Mouse (Mus musculus): ENCODE data around the gene Mad1l1. TPM values are rescaled to one million over a fixed set of nuclear protein-coding genes. Genes with fewer than 3 reads are reported as not detected.
A peak's percentile ranks its signal among the peaks of the same experiment; 100 is the strongest.
"Not testable (repeated sequence)": the region's sequence is repeated elsewhere in the genome, so short reads cannot be mapped to it uniquely, and the experiment has no call there.

The Mad1l1 gene
- total RNA-seq (2015; ENCODE audit: low replicate concordance) (2.7 and 4.8 TPM in 2 replicates), total RNA-seq (2017; ENCODE audit: low replicate concordance) (22.4 and 44.6 TPM in 2 replicates)

DNA sequence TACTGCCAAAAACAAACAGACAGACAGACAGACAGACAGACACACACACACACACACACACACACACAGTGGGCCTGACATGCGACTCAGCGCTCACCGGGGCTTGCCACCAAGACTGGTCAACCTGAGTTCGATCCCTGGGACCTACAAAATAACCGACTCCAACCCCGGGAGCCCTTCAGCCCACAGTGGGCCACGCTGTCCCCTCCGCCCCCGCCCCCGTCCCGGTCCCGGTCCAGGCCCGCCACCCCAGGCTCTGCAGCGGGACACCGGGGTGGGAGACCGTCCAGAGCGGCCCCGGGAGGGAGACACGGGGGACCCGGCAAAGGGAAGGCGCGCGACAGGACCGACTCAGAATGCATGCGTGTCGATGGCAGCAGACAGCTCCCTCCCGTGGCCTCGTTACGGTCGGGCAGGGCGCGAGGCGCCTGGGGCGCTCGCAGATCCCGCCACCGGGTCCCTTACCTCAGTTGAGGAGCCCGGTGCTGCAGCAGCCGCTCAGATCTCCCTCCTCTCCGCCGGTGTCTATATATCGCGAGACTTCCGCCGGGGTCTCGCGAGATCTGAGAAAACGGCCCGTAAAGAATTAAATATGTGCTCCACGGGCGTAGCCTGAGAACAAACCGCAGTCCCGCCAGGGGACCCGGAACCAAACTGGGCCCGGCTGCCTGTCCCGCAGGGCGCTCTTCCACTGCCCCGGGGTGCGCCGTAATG lies at the start of gene Mad1l1, which contains the start of gene Nudt1:
Gene Mad1l1 (minus strand): TSS at position 511 of the 714 bp plus-strand sequence.
Gene Nudt1 (plus strand): TSS at position 615 of the 714 bp plus-strand sequence.
- ATAC-seq (replicated peaks; ENCODE audit: low FRiP score, poor library complexity, severe bottlenecking) = peak; percentile 91

DNA sequence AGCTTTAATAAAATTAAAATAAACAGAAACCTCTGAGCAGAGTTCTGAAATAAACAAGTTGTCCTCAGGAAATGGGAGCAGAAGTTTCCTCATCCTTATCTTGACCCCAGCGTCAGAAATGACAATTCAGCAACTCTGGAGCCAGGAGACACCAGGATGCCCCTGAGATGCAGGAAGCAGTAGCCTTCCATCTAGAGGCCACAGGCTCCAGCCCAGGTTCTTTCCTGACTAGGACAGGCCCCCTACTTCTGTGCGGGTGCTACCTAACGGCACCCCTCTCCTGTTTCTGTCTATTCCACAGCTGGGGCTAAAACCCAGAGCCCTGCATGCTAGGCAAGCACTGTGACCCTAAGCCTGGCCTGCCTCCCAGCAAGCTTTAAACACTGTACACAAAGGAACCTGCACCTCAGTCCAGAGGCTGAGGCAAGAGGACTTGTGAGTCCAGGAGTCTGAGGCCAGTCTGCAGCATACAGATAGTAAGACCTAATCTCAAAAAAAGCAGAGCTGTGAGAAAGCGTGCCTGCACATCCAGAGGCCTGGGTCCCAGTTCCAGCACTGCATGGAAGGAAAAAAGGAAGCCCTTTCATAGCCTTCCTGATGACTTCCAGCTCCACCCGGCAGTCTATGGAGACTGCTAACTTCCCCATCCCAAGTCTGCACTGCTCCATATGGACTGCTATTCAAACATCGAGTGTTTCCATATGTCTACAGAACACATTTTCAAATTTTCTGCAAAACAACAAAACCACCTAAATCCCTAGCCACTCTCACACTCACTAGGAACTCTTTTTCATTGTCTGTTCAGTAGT lies 49.3 kb upstream of the Mad1l1 start:
- ATAC-seq (replicated peaks; ENCODE audit: low FRiP score, poor library complexity, severe bottlenecking) = no peak

DNA sequence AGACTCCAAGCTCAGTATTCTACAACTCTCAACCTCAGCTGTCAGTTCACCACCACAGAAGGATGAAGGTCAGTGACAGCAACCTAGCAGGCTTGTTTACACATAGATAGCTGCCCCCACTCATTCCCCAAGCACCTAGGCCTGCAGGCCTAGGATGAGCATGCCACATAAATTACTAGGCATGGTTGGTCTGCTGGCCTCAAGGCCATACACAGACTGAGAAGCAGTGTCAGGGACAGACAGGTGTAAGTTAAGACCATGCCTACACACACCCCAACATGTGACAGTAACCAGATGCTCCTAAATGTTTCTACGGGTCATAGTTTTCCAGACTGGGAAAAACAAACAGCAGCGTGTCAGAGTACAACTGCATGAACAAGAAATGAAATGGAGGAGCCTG lies 48.1 kb upstream of the Mad1l1 start:
- ATAC-seq (replicated peaks; ENCODE audit: low FRiP score, poor library complexity, severe bottlenecking) = no peak

DNA sequence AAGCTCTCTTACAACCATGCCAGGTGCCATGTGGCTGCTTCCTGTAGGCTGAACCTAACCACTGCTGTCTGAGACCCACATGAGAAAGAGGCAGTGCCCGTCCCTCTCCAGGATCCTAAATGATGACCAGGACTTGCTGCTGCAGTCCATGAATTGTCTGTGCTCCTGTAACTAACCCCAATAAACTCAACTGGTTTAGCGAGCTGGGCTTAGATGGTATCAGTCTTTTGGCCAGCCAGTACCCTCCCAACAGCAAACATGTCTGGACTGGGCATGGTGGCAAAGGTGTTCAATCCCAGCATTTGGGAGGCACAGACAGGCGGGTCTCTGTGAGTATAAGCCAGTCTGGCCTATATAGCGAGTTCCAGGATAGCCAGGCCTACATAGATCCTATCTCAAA lies 47.6 kb upstream of the Mad1l1 start:
- ATAC-seq (replicated peaks; ENCODE audit: low FRiP score, poor library complexity, severe bottlenecking) = no peak

- not testable (repeated sequence) for ATAC-seq (replicated peaks; ENCODE audit: low FRiP score, poor library complexity, severe bottlenecking)
These were observed 46.8 kb upstream of the Mad1l1 start for GRCm38 (mm10) chr5:140368126-140368525.

DNA sequence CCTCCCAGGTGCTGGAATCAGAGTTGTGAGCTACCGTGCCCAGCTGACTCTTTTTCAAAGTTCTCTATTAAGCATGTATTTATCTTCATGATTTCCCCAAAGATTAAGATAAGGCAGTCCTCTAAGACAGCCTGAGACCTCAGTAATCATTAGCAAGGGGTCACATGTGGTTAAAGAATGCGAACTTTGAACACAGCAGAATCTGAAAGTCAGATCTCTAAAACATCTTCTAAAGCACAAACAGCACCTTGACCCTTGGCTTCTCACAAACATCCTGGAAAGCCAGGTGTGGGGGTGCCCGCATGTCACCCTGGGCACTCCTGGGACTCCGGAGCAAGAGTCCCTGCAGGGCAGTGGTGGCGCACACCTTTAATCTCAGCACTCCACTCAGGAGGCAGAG lies 43.1 kb upstream of the Mad1l1 start:
- no peak for ATAC-seq (replicated peaks; ENCODE audit: low FRiP score, poor library complexity, severe bottlenecking)

- ATAC-seq (replicated peaks; ENCODE audit: low FRiP score, poor library complexity, severe bottlenecking) = no peak
These were observed 38.8 kb upstream of the Mad1l1 start for GRCm38 (mm10) chr5:140359930-140360674.

DNA sequence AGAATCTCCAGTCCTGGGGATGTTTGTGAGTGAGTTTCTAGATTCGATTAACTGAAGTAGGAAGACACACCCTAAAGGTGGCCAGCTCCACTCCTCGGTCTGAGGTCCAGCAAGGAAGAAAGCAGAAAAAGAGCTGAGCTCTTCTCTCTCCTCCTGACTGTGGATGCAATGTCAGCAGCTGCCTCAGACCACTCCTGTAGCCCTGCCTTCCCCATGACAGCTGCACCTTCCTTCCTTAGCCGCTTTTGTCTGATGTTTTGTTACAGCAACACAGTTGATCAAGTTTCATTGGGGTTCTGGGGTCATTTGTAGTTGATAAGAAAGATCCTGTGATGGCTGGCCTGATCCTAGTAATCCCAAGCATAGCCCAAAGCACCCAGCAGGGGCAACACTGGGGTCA lies 36.1 kb upstream of the Mad1l1 start:
- no peak for ATAC-seq (replicated peaks; ENCODE audit: low FRiP score, poor library complexity, severe bottlenecking)

GRCm38 (mm10) chr5:140355934-140356333 lies 34.6 kb upstream of the Mad1l1 start:
- ATAC-seq (replicated peaks; ENCODE audit: low FRiP score, poor library complexity, severe bottlenecking) = no peak

DNA sequence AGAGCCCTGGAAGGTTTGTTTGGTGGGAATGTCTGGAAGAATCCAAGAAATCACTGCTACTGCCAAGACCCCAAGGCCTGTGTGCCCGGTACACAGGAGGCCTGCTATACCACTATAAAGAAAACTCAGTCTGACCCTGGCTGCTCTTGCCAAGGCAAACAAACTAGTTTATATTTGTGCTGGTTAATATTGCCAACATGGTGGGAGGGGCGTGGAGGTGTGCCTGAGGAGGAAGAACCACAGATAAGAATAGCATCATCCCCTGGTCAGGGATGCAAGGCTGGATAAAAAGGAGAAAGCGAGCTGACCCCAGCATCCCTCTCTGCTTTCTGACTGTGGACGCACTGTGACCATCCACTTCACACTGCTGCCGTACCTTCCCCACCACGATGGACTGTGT lies 31.0 kb upstream of the Mad1l1 start:
- ATAC-seq (replicated peaks; ENCODE audit: low FRiP score, poor library complexity, severe bottlenecking) = no peak

DNA sequence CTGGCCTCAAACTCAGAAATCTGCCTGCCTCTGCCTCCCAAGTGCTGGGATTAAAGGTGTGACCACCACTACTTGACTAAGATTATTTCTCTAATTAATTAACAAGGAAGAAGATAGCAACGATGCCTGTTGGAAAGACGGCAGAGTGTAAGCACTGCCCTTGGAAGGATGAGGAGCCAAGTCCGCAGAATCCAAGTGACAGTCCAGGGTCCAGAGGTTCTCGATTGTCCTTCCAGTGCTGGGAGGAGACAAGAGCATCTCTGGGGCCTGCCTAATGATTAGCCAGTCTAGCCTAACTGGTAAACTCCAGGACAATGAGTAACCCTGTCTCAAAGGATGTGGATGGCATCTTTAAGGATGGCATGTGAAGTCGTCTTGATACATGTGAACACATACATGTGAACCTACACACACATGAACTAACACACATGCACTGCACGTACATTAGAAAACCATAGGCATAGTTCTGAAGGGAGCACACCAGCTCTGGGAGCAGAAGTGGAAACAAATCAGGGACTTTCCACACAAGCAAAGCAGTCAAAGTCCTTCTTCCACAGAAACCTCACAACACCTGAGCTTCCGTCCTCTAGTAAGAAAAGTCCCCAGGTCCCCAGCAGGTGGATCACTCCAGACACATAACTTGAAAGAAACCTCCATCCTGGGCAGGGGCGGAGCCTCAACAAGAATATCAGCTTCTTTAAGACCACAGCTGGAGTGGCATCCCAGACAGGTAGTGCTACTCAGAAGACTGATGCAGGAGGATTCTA lies 29.6 kb upstream of the Mad1l1 start:
- no peak for ATAC-seq (replicated peaks; ENCODE audit: low FRiP score, poor library complexity, severe bottlenecking)

DNA sequence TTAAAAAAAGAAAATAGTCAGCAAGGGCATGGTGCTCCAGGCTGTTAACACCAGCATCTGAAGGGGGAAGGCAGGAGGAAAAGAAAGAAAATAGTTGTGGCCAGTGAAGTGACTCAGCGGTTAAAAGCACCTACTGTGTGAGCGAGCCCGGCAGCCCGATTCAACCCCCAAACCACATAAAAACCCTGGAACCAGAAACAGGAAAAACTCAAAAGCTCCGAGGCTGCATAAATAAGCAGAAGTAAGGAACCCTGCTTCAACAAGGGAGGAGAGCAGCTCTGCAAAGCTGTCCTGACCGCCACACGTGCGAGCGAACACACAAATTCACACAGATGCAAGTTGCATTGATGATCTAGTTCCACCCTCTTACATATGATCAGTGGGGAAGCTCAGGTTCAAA lies 28.5 kb upstream of the Mad1l1 start:
- ATAC-seq (replicated peaks; ENCODE audit: low FRiP score, poor library complexity, severe bottlenecking) = no peak

- ATAC-seq (replicated peaks; ENCODE audit: low FRiP score, poor library complexity, severe bottlenecking) = no peak
These were observed 24.7 kb upstream of the Mad1l1 start for GRCm38 (mm10) chr5:140346050-140346449.

DNA sequence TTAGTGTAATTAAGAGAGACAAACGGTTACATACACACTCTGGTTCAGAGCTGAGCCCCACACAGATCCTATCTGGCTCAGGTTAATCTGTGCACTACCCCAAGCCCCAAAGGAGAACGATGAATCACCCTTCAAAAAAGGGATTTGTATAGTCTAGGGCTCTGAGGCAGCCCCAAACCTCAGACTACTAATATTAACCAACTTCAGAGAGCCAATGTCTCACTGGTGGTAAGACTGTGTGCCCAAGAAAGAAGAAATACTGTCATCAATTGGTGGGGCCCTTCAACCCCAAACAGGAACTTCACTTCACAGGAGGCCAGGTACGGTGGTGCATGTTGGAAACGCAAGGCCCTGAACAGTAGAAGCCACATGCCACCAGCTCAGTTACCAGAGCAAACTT lies 23.9 kb upstream of the Mad1l1 start:
- ATAC-seq (replicated peaks; ENCODE audit: low FRiP score, poor library complexity, severe bottlenecking) = no peak

DNA sequence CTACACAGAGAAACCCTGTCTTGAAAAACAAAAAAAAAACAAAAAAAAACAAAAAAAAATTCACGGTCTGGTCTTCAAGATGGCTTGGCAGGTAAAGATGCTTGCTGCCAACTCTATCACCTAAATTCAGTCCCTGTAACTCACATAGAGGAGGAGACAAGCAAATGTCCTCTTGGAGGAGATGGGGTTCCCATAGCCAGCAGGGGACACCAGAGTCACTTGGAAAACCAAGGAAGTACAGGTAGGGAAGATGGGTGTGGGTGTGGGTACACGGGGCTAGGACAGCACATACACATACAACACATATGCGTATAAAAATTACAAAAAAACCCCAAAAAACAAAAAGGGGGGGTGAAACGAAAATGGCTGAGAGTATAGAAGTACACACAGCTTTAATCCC lies 21.5 kb upstream of the Mad1l1 start:
- ATAC-seq (replicated peaks; ENCODE audit: low FRiP score, poor library complexity, severe bottlenecking) = no peak

DNA sequence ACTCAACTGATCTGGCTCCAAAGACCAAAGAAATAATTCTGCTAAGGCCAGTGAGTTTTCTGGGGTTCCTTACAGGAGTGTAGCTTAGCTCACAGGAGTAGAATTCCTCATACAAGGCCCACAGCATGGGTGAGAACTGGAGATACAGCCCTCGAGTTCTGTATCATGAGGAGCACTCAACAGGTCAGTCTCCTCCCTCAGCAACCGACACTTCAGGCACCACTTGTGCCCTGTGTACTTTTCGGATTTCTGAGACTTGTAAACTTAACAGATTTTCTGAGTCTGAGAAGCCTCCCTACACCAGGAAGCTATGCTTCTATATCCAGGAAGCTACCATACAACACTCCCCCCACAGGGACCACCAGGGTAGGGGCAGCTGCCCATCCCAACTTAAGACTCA lies 18.5 kb upstream of the Mad1l1 start:
- no peak for ATAC-seq (replicated peaks; ENCODE audit: low FRiP score, poor library complexity, severe bottlenecking)

GRCm38 (mm10) chr5:140338779-140339178 lies 17.4 kb upstream of the Mad1l1 start:
- ATAC-seq (replicated peaks; ENCODE audit: low FRiP score, poor library complexity, severe bottlenecking) = no peak

- ATAC-seq (replicated peaks; ENCODE audit: low FRiP score, poor library complexity, severe bottlenecking) = 0 out of 2 replicates have a peak, but pooled peaks have one; percentile 24
These were observed 15.3 kb upstream of the Mad1l1 start for GRCm38 (mm10) chr5:140336680-140337079.

- no peak for ATAC-seq (replicated peaks; ENCODE audit: low FRiP score, poor library complexity, severe bottlenecking)
These were observed 12.3 kb upstream of the Mad1l1 start for GRCm38 (mm10) chr5:140333631-140334030.

- no peak for ATAC-seq (replicated peaks; ENCODE audit: low FRiP score, poor library complexity, severe bottlenecking)
These were observed 11.2 kb upstream of the Mad1l1 start for GRCm38 (mm10) chr5:140332519-140332918.
